Mouse (Mus musculus) T-helper 1 cell (primary cell): ENCODE results near the gene Slc25a35.
"Not testable (repeated sequence)": the region's sequence is repeated elsewhere in the genome, so short reads cannot be mapped to it uniquely, and the experiment has no call there.

Experiments used
- in situ Hi-C: fragments of 300-600 bp; cut with MboI, MseI; formaldehyde crosslinking; loops from one replicate; pipeline ENCODE4 v1.15.1; 2025; ENCODE audit warnings: high pct_unique_total_duplicates

The Slc25a35 gene

GRCm38 (mm10) chr11:69006575-69006974 is 38.6 kb downstream of the Slc25a35 start:
- in situ Hi-C loops = not testable (repeated sequence)

GRCm38 (mm10) chr11:69008182-69009121 is 40.5 kb downstream of the Slc25a35 start, which contains the start of gene Pfas:
Gene Pfas, minus strand, starts transcription at chr11:69008460.
- in situ Hi-C loops = no loop called here

GRCm38 (mm10) chr11:69009508-69009907 is 41.6 kb downstream of the Slc25a35 start:
- in situ Hi-C loops = no loop called here

- in situ Hi-C loops = no loop called here
These were observed 42.7 kb downstream of the Slc25a35 start for GRCm38 (mm10) chr11:69010400-69011323.

GRCm38 (mm10) chr11:69011445-69011844 is 43.5 kb downstream of the Slc25a35 start:
- in situ Hi-C loops = not testable (repeated sequence)

GRCm38 (mm10) chr11:69012071-69012601 is 44.2 kb downstream of the Slc25a35 start:
- in situ Hi-C loops = no loop called here

- in situ Hi-C loops = no loop called here
These were observed 47.9 kb downstream of the Slc25a35 start, which contains the start of gene Ctc1 for GRCm38 (mm10) chr11:69015644-69016441. Gene Ctc1, plus strand, starts transcription at chr11:69015911.

GRCm38 (mm10) chr11:69016755-69017154 is 48.8 kb downstream of the Slc25a35 start:
- in situ Hi-C loops = no loop called here

- in situ Hi-C loops = no loop called here
These were observed 52.8 kb downstream of the Slc25a35 start for GRCm38 (mm10) chr11:69020691-69021090.
